Comparison of ENCODE assay signal across 9 mouse cellular contexts in the genomic region with DNA sequence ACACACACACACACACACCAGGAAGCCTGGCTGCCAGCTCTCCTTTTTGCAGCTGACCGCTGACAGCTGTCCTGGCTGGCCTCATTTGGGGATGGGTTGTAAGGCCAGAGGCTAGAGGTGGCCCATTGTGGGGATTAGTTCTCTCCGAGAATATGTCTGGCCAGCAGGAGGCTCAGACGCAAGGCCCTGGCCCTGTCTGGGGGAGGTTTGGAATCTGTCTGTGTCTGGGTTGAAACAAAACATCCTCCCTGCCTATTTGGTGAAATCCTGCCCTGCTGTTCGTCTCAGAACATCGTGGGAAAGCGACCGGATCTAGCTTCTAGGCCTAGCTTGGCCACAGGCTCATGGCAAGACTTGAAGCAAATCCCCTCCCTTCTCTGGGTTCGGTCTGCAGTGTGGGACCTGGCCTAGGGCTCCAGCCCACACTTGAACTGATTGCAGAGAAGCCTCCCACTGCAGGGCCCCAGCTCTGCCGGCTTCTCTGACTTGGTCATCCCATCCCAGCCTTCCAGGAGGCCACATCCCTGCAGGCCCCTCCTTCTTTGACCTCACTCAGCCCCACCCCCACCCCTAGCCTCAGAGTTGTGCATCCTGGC. TPM values are rescaled to one million over a fixed set of nuclear protein-coding genes. Genes with fewer than 3 reads are reported as not detected.
A peak's percentile ranks its signal among the peaks of the same experiment; 100 is the strongest.
DNase-seq lines count a peak whose midpoint lies in the region; ATAC-seq and TF ChIP-seq lines count a peak whose summit lies in the region.
"Had no signal": no experiment of that assay in that cellular context is flagged by ENCODE, and none has a peak within 500 bp of the region (broad histone marks: within the 10 kb centered on the region; RNA-seq: fewer than 3 reads in every experiment).

No protein-coding gene starts in this region.

- WGBS in heart, embryonic 13.5 days: 17% methylated on average over 9 of the region's 9 CpGs
- 32% methylated on average over 9 of the region's 9 CpGs for WGBS in limb, embryonic 11.5 days
- 36% methylated on average over 9 of the region's 9 CpGs for WGBS in neural tube, embryonic 11.5 days

- peak overlapping the region; percentile 3; the same call in 1 of the 2 replicates for H3K27ac ChIP-seq in ES-Bruce4 (ENCODE audit: insufficient read depth, low read length)
- peak overlapping the region; percentile 86 for H3K27ac ChIP-seq in heart, embryonic 13.5 days (replicated peaks)
- H3K27ac ChIP-seq in limb, embryonic 11.5 days (replicated peaks; ENCODE audit: low read depth, low read length): no peak overlapping the region
- H3K27ac ChIP-seq in neural tube, embryonic 11.5 days (ENCODE audit: low read depth, low read length): 0 out of 2 replicates have a peak overlapping the region, but pooled peaks have one; percentile 53
- H3K27ac ChIP-seq: liver, embryonic 15.5 days had no signal

- H3K9ac ChIP-seq in ES-Bruce4 (ENCODE audit: low read depth, poor library complexity, severe bottlenecking): no peak overlapping the region
- H3K9ac ChIP-seq in heart, embryonic 13.5 days: 0 out of 2 replicates have a peak overlapping the region, but pooled peaks have one; percentile 37
- no peak overlapping the region for H3K9ac ChIP-seq in limb, embryonic 11.5 days (ENCODE audit: low read length)
- no peak overlapping the region; the same call in 1 of the 2 replicates for H3K9ac ChIP-seq in neural tube, embryonic 11.5 days (ENCODE audit: low read length)
- H3K9ac ChIP-seq: liver, embryonic 15.5 days had no signal

- H3K36me3 ChIP-seq in ES-Bruce4 (ENCODE audit: control insufficient read depth, insufficient read depth, low read length, poor library complexity, severe bottlenecking): no peaks in the 10 kb centered on the region
- H3K36me3 ChIP-seq in heart, embryonic 13.5 days: peaks cover 22% of the 10 kb centered on the region
- H3K36me3 ChIP-seq in limb, embryonic 11.5 days (ENCODE audit: control insufficient read depth, insufficient read depth, low read length): no peaks in the 10 kb centered on the region
- no peaks in the 10 kb centered on the region for H3K36me3 ChIP-seq in neural tube, embryonic 11.5 days (ENCODE audit: control insufficient read depth, insufficient read depth, low read length)
- H3K36me3 ChIP-seq: liver, embryonic 15.5 days had no signal

- no peak for TF ChIP-seq POLR2A in ES-Bruce4 (IDR thresholded peaks at IDR 0.05; ENCODE audit: insufficient read depth, low read length)

- peak; percentile 75 for DNase-seq in embryo, embryonic 9.5 days (ENCODE audit: extremely low spot score)
- DNase-seq in limb, embryonic 11.5 days (ENCODE audit: low spot score): no peak
- DNase-seq in neural tube, embryonic 11.5 days (ENCODE audit: low spot score): no peak
- DNase-seq in layer of hippocampus, postnatal 10 days (ENCODE audit: low spot score in 2 of 2): no peak
- DNase-seq in layer of hippocampus, adult 8-10 months (ENCODE audit: low spot score in 2 of 2): no peak
- no peak for DNase-seq in thymus, postnatal 25 days

- TF ChIP-seq CTCF in ES-Bruce4 (IDR thresholded peaks at IDR 0.05; ENCODE audit: low read depth, low read length): no peak

- H3K4me2 ChIP-seq in heart, embryonic 13.5 days: no peak overlapping the region
- H3K4me2 ChIP-seq in limb, embryonic 11.5 days (ENCODE audit: low read depth, severe bottlenecking): no peak overlapping the region
- no peak overlapping the region for H3K4me2 ChIP-seq in neural tube, embryonic 11.5 days (ENCODE audit: low read depth)
- H3K4me2 ChIP-seq: liver, embryonic 15.5 days had no signal

- H3K4me1 ChIP-seq in ES-Bruce4 (ENCODE audit: control insufficient read depth, insufficient read depth, low read length): peaks cover 5% of the 10 kb centered on the region
- H3K4me1 ChIP-seq in heart, embryonic 13.5 days: peaks cover 52% of the 10 kb centered on the region
- H3K4me1 ChIP-seq in limb, embryonic 11.5 days (ENCODE audit: control insufficient read depth, insufficient read depth, low read length): peaks cover 3% of the 10 kb centered on the region; the same call in 1 of the 2 replicates
- peaks cover 5% of the 10 kb centered on the region; the same call in 1 of the 2 replicates for H3K4me1 ChIP-seq in neural tube, embryonic 11.5 days (ENCODE audit: control insufficient read depth, insufficient read depth, low read length)

- ATAC-seq in heart, embryonic 13.5 days (ENCODE audit: extremely low read depth, insufficient number of reproducible peaks, low FRiP score, low TSS enrichment): peak; percentile 26; the same call in 1 of the 2 replicates
- ATAC-seq in limb, embryonic 11.5 days (ENCODE audit: insufficient number of reproducible peaks, low FRiP score, low TSS enrichment, low read depth): peak; percentile 21; the same call in 1 of the 2 replicates
- ATAC-seq in neural tube, embryonic 11.5 days (ENCODE audit: insufficient read depth, low FRiP score, low TSS enrichment): no peak

- H3K4me3 ChIP-seq in ES-Bruce4 (ENCODE audit: low read depth, low read length): no peak overlapping the region
- no peak overlapping the region for H3K4me3 ChIP-seq in heart, embryonic 13.5 days
- H3K4me3 ChIP-seq in limb, embryonic 11.5 days (ENCODE audit: low read depth, low read length): no peak overlapping the region
- no peak overlapping the region for H3K4me3 ChIP-seq in neural tube, embryonic 11.5 days (ENCODE audit: low read depth, low read length)
- H3K4me3 ChIP-seq: liver, embryonic 15.5 days had no signal

- no peak for TF ChIP-seq EP300 in ES-Bruce4 (IDR thresholded peaks at IDR 0.05; ENCODE audit: insufficient read depth, low read depth, low read length)

- H3K9me3 ChIP-seq in ES-Bruce4 (replicated peaks; ENCODE audit: control insufficient read depth, insufficient read depth, low read length, poor library complexity, severe bottlenecking): no peaks in the 10 kb centered on the region
- H3K9me3 ChIP-seq in heart, embryonic 13.5 days: no peaks in the 10 kb centered on the region
- no peaks in the 10 kb centered on the region for H3K9me3 ChIP-seq in limb, embryonic 11.5 days (ENCODE audit: control insufficient read depth, low read length)
- no peaks in the 10 kb centered on the region for H3K9me3 ChIP-seq in neural tube, embryonic 11.5 days (ENCODE audit: control insufficient read depth, low read length)
- H3K9me3 ChIP-seq: liver, embryonic 15.5 days had no signal

- H3K27me3 ChIP-seq in ES-Bruce4 (ENCODE audit: control insufficient read depth, insufficient read depth, low read length, poor library complexity, severe bottlenecking): no peaks in the 10 kb centered on the region
- no peaks in the 10 kb centered on the region for H3K27me3 ChIP-seq in heart, embryonic 13.5 days (replicated peaks)
- H3K27me3 ChIP-seq in limb, embryonic 11.5 days (ENCODE audit: control insufficient read depth, insufficient read depth, low read length): no peaks in the 10 kb centered on the region; the same call in 1 of the 2 replicates
- H3K27me3 ChIP-seq in neural tube, embryonic 11.5 days (ENCODE audit: control insufficient read depth, insufficient read depth, low read length): no peaks in the 10 kb centered on the region

RNA-seq across cellular contexts. Expression of a gene that starts 17.1 kb away (rescaled TPM):
- 3.4 and 3.6 TPM in 2 replicates for polyA plus RNA-seq in ES-Bruce4 (2011; ENCODE audit: insufficient read depth, insufficient read length, low read depth, missing spikeins)
- polyA plus RNA-seq in heart, embryonic 13.5 days (2015; fragmentation: Nextera tagmentation; extraction: Ambion mirVana): 51.5 TPM in 2 replicates
- 15.1 and 16.0 TPM in 2 replicates for polyA plus RNA-seq in limb, embryonic 11.5 days (2014; fragmentation: Nextera tagmentation; extraction: Ambion mirVana)
- polyA plus RNA-seq in neural tube, embryonic 11.5 days (2014; fragmentation: Nextera tagmentation; extraction: Ambion mirVana): 12.8 and 13.5 TPM in 2 replicates
- total RNA-seq in layer of hippocampus, postnatal 10 days (2021): 1 to 10 TPM; 5.0 to 5.7 TPM
- total RNA-seq in layer of hippocampus, adult 8-10 months (2022): 1 to 10 TPM; 2.6 to 4.2 (median 3.0) TPM

RNA-seq across cellular contexts. Expression of a gene that starts 42.9 kb away (rescaled TPM):
- polyA plus RNA-seq in ES-Bruce4 (2011; ENCODE audit: insufficient read depth, insufficient read length, low read depth, missing spikeins): 24.6 and 26.5 TPM in 2 replicates
- 25.0 and 25.6 TPM in 2 replicates for polyA plus RNA-seq in heart, embryonic 13.5 days (2015; fragmentation: Nextera tagmentation; extraction: Ambion mirVana)
- 19.2 and 24.3 TPM in 2 replicates for polyA plus RNA-seq in limb, embryonic 11.5 days (2014; fragmentation: Nextera tagmentation; extraction: Ambion mirVana)
- polyA plus RNA-seq in neural tube, embryonic 11.5 days (2014; fragmentation: Nextera tagmentation; extraction: Ambion mirVana): 29.6 and 35.9 TPM in 2 replicates
- total RNA-seq in layer of hippocampus, postnatal 10 days (2021): 10 to 100 TPM; 77.5 to 80.5 TPM
- total RNA-seq in layer of hippocampus, adult 8-10 months (2022): 10 to 100 TPM; 65.2 to 77.4 (median 75.3) TPM

RNA-seq across cellular contexts. Expression of a gene that starts 46.3 kb away (rescaled TPM):
- 198 and 200 TPM in 2 replicates for polyA plus RNA-seq in ES-Bruce4 (2011; ENCODE audit: insufficient read depth, insufficient read length, low read depth, missing spikeins)
- 11.9 and 12.9 TPM in 2 replicates for polyA plus RNA-seq in heart, embryonic 13.5 days (2015; fragmentation: Nextera tagmentation; extraction: Ambion mirVana)
- polyA plus RNA-seq in limb, embryonic 11.5 days (2014; fragmentation: Nextera tagmentation; extraction: Ambion mirVana): 18.7 and 19.6 TPM in 2 replicates
- 7.6 and 10.6 TPM in 2 replicates for polyA plus RNA-seq in neural tube, embryonic 11.5 days (2014; fragmentation: Nextera tagmentation; extraction: Ambion mirVana)
- 1 to 10 TPM; 7.3 to 9.1 TPM for total RNA-seq in layer of hippocampus, postnatal 10 days (2021)
- 10 to 100 TPM; 13.2 to 19.0 (median 15.6) TPM for total RNA-seq in layer of hippocampus, adult 8-10 months (2022)
